Mouse (Mus musculus) kidney, postnatal 4 days (tissue): ENCODE measurements around the gene Dcst2.

Experiments used
- DNase-seq, 2 experiments: peaks; one replicate each; pipeline ENCODE4 v3.0.0; 2021; ENCODE audit warnings: mixed read lengths in 2 of 2

The Dcst2 gene

DNA sequence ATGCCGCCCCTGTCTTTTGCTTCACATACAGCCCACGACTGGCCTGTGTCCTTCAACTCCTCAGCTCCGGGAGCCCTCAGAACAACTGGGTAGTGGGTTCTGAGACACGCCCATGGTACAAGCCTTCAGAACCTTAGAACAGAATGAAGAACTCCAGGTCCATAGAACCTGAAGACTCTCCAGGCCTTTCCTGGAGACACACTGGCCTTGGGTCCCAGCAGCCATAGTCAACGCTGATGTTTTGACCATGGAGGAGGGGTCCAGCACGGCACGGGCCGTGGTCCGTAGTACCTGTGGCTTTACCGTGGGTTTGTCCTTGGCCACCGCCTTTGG, 3.3 kb downstream of the Dcst2 start, which contains the start of gene Dcst1:
Gene Dcst1 (minus strand): TSS at position 101 of the 333 bp plus-strand sequence.
- no peak for DNase-seq

DNA sequence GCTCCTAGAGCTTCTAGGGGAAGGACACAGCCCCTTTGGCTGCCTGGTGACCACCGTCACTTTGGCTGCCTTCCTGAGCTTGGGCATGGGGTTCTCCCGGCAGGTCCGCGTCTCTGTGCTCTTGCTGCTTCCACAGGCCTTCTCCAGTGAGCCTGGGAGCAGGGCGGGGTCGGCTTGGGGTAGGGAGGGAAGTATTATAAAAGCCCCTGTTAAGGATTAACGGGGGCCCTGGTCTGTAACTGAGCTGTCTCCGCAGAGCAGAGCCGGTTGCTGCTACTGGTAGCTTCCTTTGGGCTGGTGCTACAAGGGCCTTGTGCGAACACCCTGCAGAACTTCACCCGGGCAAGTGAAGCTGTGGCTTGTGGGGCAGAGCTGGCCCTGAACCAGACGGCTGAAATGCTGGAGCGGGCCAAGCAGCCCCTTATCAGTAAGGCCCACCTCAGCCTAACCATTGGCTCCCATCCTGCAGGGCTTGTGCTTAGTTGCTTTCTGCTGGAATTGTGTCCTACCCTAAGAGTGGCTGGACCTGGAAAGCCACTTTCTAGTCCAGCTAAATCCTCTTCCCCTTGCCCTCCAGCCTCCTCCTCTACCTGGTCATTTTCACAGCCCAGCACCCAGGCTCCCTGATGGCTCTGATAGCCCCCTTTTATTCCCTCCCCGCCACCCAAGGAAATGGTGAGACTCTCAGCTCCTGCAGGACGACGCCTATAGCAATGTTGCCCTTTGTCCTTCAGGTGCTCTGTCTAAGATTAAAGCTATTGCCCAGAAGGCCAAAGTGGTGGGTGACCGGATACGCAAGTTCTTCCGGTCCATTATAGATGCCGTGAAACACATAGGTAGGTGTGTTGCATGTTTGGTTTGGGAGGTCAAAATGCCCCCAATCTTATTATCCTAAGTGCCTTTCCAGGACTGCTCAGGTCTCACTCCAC, 4.0 kb downstream of the Dcst2 start:
- DNase-seq, result peak; percentile 54 to 72

DNA sequence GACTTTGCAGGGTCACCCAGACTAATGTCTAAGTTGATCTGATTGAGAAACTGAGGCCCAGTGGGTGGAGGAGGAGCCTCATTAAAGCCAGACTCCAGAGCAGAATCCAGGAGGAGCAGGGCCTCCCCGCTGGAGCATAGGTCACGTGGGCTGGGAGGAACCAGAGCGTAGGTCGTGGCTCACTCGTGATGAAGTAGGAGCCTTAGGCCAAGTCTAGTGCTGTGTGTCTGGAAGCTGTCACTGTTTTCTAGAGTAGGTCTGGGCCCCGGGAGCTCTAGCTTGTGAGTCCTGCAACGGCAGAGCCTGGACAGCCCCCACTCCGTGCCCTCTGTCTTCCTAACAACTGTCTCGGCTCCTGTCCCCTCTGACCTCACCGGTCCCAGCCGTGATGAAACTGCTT, 5.6 kb downstream of the Dcst2 start:
- no peak for DNase-seq

DNA sequence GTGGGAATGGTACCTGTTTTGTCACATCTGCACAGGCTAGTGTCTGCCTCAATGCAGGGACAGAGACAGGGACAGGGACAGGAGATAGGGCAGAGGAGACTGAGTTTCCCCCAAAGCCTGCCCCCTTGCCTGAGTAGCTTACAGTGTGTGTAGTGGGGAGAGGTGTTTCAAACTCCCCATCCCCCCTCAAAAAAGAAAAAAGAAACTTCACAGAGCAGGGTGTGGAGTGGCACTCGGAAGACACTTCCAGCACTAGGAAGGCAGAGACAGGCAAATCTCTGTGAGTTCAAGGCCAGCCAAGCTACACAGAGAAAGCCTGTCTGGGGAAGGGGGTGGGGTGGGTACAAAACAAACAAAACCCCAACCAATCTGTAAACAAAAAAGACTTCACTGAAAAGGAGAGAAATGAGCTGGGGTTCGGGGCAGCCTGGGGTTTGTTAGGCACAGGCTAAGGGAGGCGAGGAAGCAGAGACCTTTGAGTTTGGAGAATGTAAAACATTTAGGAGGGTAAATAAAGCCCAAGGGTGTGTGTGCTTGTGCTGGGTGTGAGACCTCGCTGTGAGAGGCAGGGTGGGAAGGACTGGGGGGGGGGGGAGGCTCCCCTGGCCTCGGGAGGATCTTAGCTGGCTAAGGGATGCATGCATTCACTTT, 11.9 kb downstream of the Dcst2 start:
- DNase-seq, result no peak

DNA sequence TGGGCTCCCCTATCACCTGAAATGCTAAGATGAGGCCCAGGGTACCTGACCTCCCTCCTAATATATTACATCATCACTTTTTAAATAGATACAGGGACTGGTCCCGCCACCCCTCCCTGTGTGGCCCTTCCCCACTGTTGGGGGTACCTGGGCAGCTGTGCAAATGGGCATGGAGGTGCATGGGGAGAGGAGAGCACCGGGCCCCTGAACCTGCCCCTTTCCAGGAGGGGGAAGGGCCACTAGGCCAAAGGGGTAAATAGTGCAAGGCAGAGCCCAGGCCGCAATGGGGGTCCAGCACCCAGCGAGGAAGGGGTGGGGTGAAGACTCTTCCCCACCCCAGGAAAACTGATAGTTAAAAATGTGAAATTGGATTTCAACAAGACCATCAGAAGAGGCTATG, 16.1 kb downstream of the Dcst2 start:
- DNase-seq, result no peak

DNA sequence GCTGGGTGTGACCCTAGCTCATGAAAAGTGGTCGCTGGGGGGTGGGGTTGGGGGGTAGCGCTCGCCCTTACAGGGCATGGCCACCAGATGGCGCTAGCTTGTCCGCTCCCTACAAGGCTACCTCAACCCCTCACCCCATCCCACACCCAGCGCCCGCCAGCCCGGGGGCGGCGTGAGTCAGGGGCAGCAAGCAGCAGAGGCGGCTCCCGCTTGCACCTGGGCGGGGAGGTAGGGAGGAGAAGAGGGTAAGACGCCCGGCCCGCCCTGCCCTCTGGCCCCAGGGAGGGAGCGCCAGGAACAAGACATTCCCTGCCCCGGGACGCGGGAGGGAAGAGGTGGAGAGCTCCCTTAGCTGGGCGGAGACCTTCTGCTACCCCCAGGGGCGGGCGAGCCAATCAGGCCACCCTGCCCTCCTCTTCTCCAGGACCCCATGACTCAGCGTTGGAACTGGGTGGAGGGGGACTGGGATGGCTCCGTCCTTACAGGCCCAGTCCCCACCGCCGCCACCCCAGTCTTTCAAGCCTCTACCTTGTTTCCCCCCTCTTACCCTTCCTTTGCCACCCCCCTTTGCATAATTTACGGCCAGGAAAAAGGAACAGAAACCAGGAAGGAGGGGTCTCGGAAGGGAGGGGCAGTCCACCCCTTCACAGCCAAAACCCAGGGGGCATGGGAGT, 16.8 kb downstream of the Dcst2 start:
- DNase-seq, result peak; percentile 83 to 90

DNA sequence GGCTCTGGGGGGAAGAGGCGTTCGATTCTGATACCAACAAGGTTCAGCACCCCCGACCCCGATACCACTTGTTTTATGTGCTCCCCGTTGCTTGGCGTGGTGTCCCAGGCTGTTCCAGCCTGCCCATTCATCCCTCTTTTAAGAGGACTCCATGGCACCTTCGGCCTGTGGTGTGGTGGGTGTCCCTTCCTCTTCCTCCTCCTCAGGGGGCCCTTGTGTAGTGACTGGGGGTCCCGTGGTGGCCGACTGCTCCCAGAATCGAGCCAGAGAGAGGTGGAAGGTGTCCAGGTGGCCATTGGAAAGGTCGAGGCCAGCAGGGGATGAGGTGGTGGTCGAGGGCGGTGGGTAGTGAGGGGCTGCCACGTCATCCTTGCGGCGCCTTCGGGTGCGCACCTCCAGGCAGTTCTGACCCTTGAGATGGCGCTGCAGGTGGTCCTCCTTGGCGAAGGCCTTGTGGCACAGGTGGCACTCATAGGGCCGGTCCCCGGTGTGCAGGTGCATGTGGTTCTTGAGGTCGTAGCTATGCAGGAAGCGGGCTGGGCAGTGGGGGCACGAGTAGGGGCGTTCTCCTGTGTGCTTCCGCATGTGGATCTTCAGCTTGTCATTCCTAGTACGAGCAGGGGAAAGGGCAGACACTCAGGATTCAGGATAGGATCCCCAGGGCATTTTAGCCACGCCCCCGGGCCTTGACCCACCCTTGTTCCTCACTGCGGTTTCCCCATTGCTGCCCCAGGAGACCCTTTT, 17.8 kb downstream of the Dcst2 start:
- DNase-seq, result no peak

DNA sequence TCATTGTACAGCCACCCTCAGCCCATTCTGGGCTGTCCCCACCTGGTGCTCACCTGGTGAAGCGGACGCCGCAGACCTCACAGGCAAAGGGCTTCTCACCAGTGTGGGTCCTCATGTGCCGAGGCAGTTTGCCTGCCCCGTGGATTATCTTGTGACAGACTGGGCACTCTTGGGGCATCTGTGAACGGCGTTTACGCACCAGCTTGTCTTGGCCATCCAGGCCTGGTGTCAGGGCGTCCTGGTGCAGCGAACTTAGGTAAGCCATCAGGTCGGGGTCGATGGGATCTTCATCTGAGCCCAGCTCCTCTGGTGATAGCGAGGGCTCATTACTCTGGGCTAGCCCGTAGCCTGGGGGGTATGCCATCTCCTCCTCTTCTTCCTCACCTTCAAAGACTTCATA, 18.5 kb downstream of the Dcst2 start:
- DNase-seq, result no peak

DNA sequence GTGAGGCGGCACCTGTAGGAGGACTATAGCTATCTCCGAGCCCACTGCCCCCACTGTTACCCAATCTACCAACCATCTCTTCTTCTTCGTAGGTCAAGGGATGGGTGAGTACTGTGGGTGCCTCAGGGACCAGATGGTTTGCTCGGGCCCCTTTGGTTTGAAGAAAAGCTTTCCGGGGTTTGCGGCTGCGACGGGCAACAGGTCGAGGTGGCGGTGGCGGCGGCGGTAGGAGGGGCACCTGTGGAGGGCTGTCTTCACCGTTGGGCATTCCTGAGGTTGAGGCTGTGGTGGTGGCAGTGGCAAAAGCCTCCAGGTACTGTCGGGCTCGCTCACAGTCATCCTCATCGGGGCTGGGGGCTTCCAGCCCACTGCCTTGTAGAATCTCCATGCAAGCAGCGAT, 18.9 kb downstream of the Dcst2 start:
- no peak for DNase-seq

DNA sequence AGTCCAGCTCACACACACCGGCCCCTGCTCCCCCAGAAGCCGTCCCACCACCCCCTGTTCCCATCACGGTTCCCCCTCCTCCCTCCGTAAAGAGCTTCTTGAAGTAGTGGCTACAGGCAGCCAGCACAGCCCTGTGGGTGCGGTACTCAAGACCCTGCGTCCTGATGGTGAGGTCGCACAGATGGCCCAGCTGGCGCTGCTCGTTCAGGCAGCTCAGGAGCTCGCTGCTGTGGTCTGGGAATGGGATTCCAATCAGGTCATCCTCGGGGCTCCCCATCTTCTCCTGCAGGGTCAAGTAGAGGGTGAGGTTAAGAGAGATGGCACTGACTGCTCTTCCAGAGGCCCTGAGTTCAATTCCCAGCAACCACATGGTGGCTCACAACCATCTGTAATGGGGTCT, 19.5 kb downstream of the Dcst2 start:
- no peak for DNase-seq

DNA sequence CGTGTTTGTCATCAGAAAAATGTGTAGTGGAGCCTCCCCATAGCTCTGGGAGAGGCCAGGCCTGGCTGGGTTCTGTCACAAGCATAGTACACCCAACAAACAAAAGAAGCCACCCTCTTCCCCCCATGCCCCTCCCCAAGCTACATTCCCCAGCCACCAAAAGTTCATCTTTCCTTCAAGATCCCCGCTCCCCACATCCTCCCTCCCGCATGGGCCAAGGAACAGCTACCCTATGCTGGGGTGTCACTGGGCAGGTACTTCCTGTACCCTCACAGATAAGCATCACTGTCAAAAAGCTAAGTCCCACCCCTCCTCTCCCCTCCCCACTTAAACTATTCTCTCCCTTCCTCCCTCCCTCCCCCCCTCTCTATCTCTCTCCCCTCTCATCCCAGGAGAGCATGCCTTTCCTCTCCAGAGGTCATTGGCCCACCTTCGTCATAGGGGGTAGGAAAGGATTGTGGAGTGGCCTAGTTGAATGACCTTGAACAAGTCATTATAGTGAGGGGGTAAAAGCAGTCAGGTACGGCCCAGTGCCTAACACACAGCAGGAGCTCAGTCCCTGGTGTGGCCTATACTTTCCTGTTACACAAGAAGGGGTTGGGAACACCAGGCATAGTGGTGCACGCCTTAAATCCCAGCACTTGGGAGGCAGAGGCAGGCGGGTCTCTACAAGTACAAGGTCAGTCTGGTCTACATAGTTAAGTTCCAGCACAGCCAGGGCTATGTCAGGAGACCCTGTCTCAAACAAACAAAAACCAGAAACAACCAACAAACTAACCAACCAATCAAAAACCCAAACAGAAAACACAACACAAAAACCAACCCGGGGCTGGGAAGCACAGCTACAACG, 20.5 kb downstream of the Dcst2 start:
- no peak for DNase-seq

DNA sequence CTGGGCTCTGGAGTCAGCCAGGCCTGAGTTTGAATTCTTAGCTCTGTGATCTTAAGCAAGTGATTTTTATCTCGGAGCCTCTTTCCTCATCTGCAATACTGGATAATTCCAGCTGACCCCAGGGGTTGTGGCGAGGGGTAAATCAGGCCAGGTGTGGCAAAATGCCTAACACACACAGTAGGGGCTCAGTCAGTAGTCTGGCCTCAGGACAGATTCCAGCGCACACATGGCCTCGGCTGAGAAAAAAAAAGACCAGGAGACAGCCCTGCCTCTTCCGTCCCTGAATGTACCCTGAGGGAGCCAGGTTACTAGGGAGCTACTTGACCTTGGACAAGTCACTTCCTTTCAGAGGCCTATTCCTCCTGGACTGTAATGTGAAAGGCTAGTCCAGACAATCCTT, 21.2 kb downstream of the Dcst2 start:
- no peak for DNase-seq

DNA sequence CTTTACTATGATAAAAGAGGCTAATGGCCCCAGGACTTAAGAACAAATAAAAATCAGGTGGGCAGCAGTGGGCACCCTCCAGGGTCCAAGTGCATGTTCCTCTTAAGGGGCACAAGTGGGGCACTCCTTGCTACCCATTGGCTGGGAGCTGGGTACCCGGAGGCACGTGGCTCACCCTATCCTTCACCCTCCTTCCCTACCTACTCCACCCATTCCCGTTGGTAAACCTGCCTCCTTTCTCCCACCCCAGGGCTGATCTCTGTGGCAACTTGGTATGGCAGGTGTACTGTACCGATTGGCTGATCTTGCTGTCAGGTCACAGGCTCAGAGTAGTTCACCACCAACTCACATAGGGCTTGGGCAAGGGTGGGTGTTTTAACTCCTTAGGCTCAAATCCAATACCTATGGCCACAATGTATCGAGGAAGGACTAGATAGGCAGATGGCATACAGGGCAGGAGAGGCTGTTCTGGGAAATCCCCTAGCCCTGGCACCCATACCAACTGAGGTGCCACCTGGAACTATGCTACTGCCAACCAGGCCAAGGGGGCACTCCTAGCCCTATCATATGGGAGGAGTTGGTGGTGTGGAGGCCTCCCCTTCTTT, 22.0 kb downstream of the Dcst2 start:
- DNase-seq, result no peak

DNA sequence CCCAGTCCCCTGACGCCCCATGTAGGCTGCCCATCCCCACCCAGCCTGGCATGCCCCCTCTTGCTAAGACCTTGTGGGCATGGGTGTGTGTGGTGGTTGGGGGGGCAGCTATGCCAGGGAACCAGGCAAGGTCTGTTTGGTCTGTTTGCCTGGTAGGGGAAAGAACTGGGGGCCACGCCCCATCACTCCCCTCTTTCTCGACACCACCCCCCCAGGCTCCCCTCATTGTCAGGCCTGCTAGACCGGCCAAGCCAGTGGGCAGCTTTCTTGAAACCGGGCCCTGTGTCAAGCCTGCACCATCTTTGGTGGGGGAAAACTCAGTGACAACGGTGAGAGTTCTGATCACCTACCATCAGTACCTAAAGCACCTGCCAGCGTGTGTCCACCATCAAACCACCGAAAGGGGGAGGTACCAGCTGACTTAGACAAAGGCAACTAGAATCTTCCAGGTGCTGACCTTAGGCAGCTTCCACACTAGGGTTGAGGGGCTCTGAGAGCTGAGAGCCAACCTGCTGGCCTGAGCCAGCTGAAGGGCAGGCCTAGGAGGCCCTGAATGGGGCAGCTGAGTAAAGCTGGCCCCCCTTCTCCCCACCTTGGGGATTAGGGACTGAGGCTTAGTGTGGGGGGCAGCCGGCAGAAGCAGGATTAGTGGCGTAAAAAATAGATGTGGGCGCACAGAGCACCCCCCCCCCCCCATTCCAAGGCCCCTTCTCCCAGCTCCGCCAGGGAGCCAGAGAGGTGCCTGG, 22.7 kb downstream of the Dcst2 start:
- no peak for DNase-seq

DNA sequence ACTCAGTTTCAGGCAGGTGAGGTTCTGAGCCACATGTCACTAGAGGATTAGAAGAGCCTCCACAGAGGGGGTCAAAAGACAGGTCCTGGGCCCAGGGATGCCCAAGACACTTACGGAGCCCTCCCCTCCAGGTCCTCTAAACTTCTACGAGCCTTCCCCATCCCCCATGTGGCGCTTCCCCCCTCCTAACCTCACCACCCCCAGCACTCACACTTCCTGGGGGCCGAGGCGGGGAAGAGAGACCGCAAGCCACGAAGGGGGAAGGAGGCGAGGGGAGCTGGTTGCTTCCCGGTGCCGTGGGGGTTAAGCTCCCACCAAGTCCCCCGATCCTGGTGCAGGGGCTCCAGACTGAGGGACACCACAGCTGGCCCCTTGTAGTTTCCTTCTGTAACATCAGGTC, 23.7 kb downstream of the Dcst2 start:
- DNase-seq, result no peak

DNA sequence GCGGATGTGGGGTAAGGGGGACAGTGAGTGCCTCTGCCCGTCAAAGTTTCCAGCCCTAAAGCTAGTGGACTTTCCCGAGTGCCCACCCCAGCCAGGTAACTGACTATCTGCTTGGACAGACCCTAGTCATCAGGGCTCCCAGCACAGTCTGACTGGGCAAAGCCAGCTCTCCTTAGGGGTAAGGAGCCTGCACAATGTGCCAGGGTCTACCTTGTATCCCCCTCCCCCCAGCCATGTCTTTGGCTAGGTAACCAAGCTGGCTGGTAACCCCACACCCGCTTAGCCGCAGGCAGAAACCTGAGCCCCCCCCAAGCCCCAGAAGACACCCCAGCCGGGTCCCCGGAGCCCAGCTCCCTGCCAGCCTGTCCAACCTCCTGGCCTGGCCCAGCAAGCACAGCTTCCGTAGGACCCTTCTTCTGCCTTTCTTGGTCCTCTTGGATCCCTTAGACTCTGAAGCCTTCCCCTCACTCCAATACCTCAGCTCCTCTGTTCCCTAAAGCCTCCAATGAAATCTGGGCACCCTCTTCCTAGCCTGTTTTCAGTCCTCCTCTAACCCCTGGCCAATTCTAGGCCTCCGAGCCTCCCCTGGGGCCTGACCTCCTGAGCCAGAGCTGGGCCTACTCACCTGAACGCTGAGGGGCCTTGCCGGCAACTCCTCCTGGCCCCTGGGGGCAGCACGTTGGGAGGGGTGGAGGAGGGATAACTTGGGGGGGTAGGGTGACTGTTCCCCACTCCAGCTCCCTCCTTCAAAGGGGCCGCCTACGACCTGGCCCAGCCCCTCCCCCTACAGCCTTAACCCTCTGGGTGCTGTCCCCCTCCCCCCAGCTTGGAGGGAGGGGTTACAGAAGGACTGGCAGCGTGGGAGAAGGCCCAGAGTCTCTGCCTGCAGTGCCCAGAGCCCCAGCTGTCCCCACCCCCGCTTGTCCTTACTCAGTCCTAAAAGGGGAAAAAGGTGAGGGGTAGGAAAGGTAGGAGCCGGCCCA, 25.0 kb downstream of the Dcst2 start:
- peak in 1 of 2 experiments; percentile 45 for DNase-seq

DNA sequence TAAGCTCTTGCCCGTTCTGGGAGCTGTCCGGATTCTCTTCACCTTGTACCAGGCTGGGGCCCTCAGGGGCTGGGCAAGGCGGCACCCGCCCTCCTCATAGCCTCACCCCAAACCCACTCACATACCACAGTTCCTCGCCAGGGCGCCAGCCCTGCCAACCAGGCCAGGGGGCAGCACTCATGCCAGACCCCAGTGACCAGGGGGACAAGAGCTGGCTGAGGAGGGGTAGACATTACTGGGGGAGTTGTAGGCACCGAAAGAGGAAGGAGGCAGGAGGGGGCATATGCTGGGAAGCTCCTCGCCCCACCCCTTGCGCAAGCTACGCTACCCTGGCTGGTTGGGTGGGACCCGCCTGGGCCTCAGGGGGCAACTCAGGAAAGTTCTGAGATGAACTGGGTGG, 25.9 kb downstream of the Dcst2 start:
- DNase-seq, result no peak

DNA sequence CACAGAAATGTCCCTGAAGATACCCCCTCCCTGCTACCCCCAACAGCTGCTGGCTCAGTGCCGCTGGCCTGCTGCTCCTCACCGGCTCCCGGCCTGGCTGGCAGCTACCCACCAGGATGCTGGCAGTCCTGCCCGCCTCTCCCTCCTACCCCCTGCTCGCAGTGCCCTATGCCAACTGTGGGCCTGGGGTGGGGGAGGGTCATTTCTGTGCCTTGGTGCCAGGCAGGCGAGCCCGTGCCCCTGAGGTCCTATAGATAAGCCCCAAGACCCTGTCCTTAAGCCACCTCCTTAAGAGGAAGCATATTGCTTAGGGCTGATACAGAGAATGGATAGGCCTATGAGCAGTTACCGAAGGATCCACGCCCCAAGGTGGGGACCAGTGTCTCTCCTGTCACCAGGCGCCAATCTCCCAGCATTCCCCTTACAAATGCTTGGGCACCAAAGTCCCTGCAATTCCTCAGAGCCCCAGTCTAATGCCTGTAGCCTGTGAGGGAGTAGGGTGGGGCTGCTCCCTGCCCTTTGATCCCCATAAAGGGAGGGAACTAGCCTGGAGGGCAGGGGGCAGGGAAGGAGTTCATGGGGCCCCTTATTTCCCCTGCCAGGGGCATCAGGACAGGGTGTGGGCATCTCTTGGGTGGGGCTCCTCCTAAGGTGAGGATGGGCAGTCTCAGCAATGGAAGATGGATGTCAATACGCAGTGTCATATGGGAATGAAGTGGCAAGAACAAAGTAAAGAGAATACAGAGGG, 26.5 kb downstream of the Dcst2 start:
- DNase-seq, result peak in 1 of 2 experiments; percentile 40
